Mouse (Mus musculus) heart, embryonic 16.5 days (tissue): ENCODE results near the gene Tgfbr3. TPM values are rescaled to one million over a fixed set of nuclear protein-coding genes. Genes with fewer than 3 reads are reported as not detected.

Source experiments
- ATAC-seq: fragments of 200-750 bp; cut with Nextera tagmentation; replicated peaks from 2 replicates; pipeline ENCODE4 v1.8.0; 2017; ENCODE audit warnings: moderate number of reproducible peaks; ENCODE audit not compliant: insufficient read depth, low FRiP score; ENCODE audit errors: extremely low read depth
- H3K27ac ChIP-seq: fragments of 300-500 bp; sonication (generic); 2 replicates; pipeline ENCODE4 v1.5.1; 2014; ENCODE audit warnings: mild to moderate bottlenecking, low read length, control low read depth, moderate library complexity
- H3K27me3 ChIP-seq: fragments of 300-500 bp; sonication (generic); 2 replicates; pipeline ENCODE4 v1.6.1; 2014; ENCODE audit warnings: low read length, mixed read lengths; ENCODE audit not compliant: control insufficient read depth, insufficient read depth
- H3K36me3 ChIP-seq: fragments of 300-500 bp; sonication (generic); 2 replicates; pipeline ENCODE4 v1.6.1; 2014; ENCODE audit not compliant: control insufficient read depth, insufficient read depth
- H3K4me1 ChIP-seq: fragments of 300-500 bp; sonication (generic); 2 replicates; pipeline ENCODE4 v1.6.1; 2014; ENCODE audit warnings: low read length, mixed read lengths; ENCODE audit not compliant: control insufficient read depth, insufficient read depth
- H3K4me2 ChIP-seq: fragments of 300-500 bp; sonication (generic); 2 replicates; pipeline ENCODE4 v1.6.1; 2014; ENCODE audit warnings: low read depth, mild to moderate bottlenecking, control low read depth, low read length
- H3K4me3 ChIP-seq: fragments of 300-500 bp; sonication (generic); 2 replicates; pipeline ENCODE4 v1.5.1; 2014; ENCODE audit warnings: mild to moderate bottlenecking, control low read depth, low read length
- H3K9ac ChIP-seq: fragments of 300-500 bp; sonication (generic); 2 replicates; pipeline ENCODE4 v1.6.1; 2014; ENCODE audit warnings: low read length, control low read depth
- H3K9me3 ChIP-seq: fragments of 300-500 bp; sonication (generic); replicated peaks from 2 replicates; pipeline ENCODE4 v1.6.1; 2016; ENCODE audit warnings: low read length; ENCODE audit not compliant: control insufficient read depth
- WGBS: fragments of 180-500 bp; shearing (Covaris S2); extraction: QIAGEN DNeasy Blood & Tissue Kit; methylation state at CpG from one replicate; pipeline ENCODE4 v1.1.7; 2014; 5-methylcytosine and 5-hydroxymethylcytosine counted together
- polyA plus RNA-seq: library from polyadenylated mRNA; unstranded; fragments of >200 nt; fragmentation: Nextera tagmentation; extraction: Ambion mirVana; gene quantifications from 2 replicates; pipeline ENCODE4 v1.2.1, GENCODE M21; 2015

Gene Tgfbr3
- polyA plus RNA-seq, 1 experiment from 2014 or later = 20.1 TPM

GRCm38 (mm10) chr5:107169796-107170195 lies 119.6 kb downstream of the Tgfbr3 start:
- no peaks in the 10 kb centered on the region for H3K9me3 ChIP-seq
- no peaks in the 10 kb centered on the region for H3K27me3 ChIP-seq
- H3K4me2 ChIP-seq = no peak overlapping the region
- H3K36me3 ChIP-seq = no peaks in the 10 kb centered on the region; the same call in 1 of the 2 replicates
- no peak for ATAC-seq
- H3K9ac ChIP-seq = no peak overlapping the region
- peaks cover 32% of the 10 kb centered on the region for H3K4me1 ChIP-seq
- WGBS = 76% methylated on average over 5 of the region's 5 CpGs
- no peak overlapping the region for H3K4me3 ChIP-seq
- H3K27ac ChIP-seq = no peak overlapping the region

- H3K4me3 ChIP-seq = peak overlapping the region; percentile 34
- no peaks in the 10 kb centered on the region for H3K9me3 ChIP-seq
- no peaks in the 10 kb centered on the region for H3K36me3 ChIP-seq
- H3K9ac ChIP-seq = no peak overlapping the region
- H3K27me3 ChIP-seq = no peaks in the 10 kb centered on the region
- peak overlapping the region; percentile 92 for H3K27ac ChIP-seq
- WGBS = 28% methylated on average over 8 of the region's 8 CpGs
- peak; percentile 70 for ATAC-seq
- peak overlapping the region; percentile 56 for H3K4me2 ChIP-seq
- peaks cover 38% of the 10 kb centered on the region for H3K4me1 ChIP-seq
These were observed 121.5 kb downstream of the Tgfbr3 start for GRCm38 (mm10) chr5:107167872-107168300.

- H3K27me3 ChIP-seq = no peaks in the 10 kb centered on the region
- no peaks in the 10 kb centered on the region for H3K36me3 ChIP-seq
- 27% methylated on average over 12 of the region's 12 CpGs for WGBS
- H3K4me3 ChIP-seq = peak overlapping the region; percentile 34
- H3K4me2 ChIP-seq = peak overlapping the region; percentile 56
- peak overlapping the region; percentile 92 for H3K27ac ChIP-seq
- H3K9me3 ChIP-seq = no peaks in the 10 kb centered on the region
- H3K4me1 ChIP-seq = peaks cover 38% of the 10 kb centered on the region
- peak; percentile 23; the same call in 1 of the 2 replicates for ATAC-seq
- H3K9ac ChIP-seq = peak overlapping the region; percentile 65
These were observed 122.1 kb downstream of the Tgfbr3 start for GRCm38 (mm10) chr5:107167373-107167772.

GRCm38 (mm10) chr5:107166659-107167370 lies 122.6 kb downstream of the Tgfbr3 start:
- peak; percentile 66 for ATAC-seq
- Histone ChIP-seq H3K9me3 (no peaks in the 10 kb centered on the region), H3K4me1 (peaks cover 38% of the 10 kb centered on the region), H3K9ac (peak overlapping the region; percentile 65), H3K27me3 (no peaks in the 10 kb centered on the region), H3K36me3 (no peaks in the 10 kb centered on the region), H3K4me2 (peak overlapping the region; percentile 56), H3K27ac (peak overlapping the region; percentile 92), H3K4me3 (peak overlapping the region; percentile 34; the same call in 1 of the 2 replicates)
- WGBS = 30% methylated on average over 11 of the region's 11 CpGs

- peaks cover 38% of the 10 kb centered on the region for H3K4me1 ChIP-seq
- H3K4me2 ChIP-seq = no peak overlapping the region
- no peaks in the 10 kb centered on the region for H3K9me3 ChIP-seq
- no peak overlapping the region for H3K27ac ChIP-seq
- 68% methylated on average over 7 of the region's 7 CpGs for WGBS
- no peaks in the 10 kb centered on the region for H3K36me3 ChIP-seq
- no peak overlapping the region for H3K9ac ChIP-seq
- no peak overlapping the region for H3K4me3 ChIP-seq
- H3K27me3 ChIP-seq = no peaks in the 10 kb centered on the region
- no peak for ATAC-seq
These were observed 123.7 kb downstream of the Tgfbr3 start for GRCm38 (mm10) chr5:107165734-107166133.

- 80% methylated on average over 5 of the region's 5 CpGs for WGBS
- ATAC-seq = no peak
- Histone ChIP-seq H3K27me3 (no peaks in the 10 kb centered on the region), H3K36me3 (no peaks in the 10 kb centered on the region), H3K9me3 (no peaks in the 10 kb centered on the region), H3K4me1 (peaks cover 38% of the 10 kb centered on the region), H3K4me3 (no peak overlapping the region), H3K4me2 (no peak overlapping the region), H3K27ac (no peak overlapping the region), H3K9ac (no peak overlapping the region)
These were observed 124.2 kb downstream of the Tgfbr3 start for GRCm38 (mm10) chr5:107165271-107165670.

- Histone ChIP-seq H3K4me1 (peaks cover 38% of the 10 kb centered on the region), H3K9me3 (no peaks in the 10 kb centered on the region), H3K27ac (no peak overlapping the region), H3K9ac (no peak overlapping the region), H3K4me2 (no peak overlapping the region), H3K4me3 (no peak overlapping the region), H3K36me3 (no peaks in the 10 kb centered on the region), H3K27me3 (no peaks in the 10 kb centered on the region)
- no peak for ATAC-seq
- 91% methylated on average over 4 of the region's 4 CpGs for WGBS
These were observed 124.6 kb downstream of the Tgfbr3 start for GRCm38 (mm10) chr5:107164856-107165255.

- WGBS = 57% methylated on average over 4 of the region's 4 CpGs
- no peaks in the 10 kb centered on the region for H3K27me3 ChIP-seq
- H3K9me3 ChIP-seq = no peaks in the 10 kb centered on the region
- no peak overlapping the region for H3K4me3 ChIP-seq
- no peak overlapping the region for H3K4me2 ChIP-seq
- no peak overlapping the region for H3K27ac ChIP-seq
- H3K9ac ChIP-seq = no peak overlapping the region
- H3K4me1 ChIP-seq = peaks cover 42% of the 10 kb centered on the region
- H3K36me3 ChIP-seq = no peaks in the 10 kb centered on the region
- ATAC-seq = no peak
These were observed 125.3 kb downstream of the Tgfbr3 start for GRCm38 (mm10) chr5:107164146-107164545.

GRCm38 (mm10) chr5:107163336-107163735 lies 126.1 kb downstream of the Tgfbr3 start:
- H3K9ac ChIP-seq = no peak overlapping the region
- no peaks in the 10 kb centered on the region for H3K27me3 ChIP-seq
- H3K4me2 ChIP-seq = no peak overlapping the region
- H3K4me3 ChIP-seq = no peak overlapping the region
- H3K9me3 ChIP-seq = no peaks in the 10 kb centered on the region
- H3K27ac ChIP-seq = no peak overlapping the region
- ATAC-seq = no peak
- H3K36me3 ChIP-seq = no peaks in the 10 kb centered on the region
- H3K4me1 ChIP-seq = peaks cover 35% of the 10 kb centered on the region
